Mouse (Mus musculus) layer of hippocampus, postnatal 14 days (tissue): ENCODE data around the gene 1700008O03Rik. TPM values are rescaled to one million over a fixed set of nuclear protein-coding genes. Genes with fewer than 3 reads are reported as not detected.

Experiments used
- DNase-seq, 2 experiments: peaks; one replicate each; pipeline ENCODE4 v3.0.0; 2021 to 2022; ENCODE audit warnings: low spot score in 2 of 2, mixed read lengths in 1 of 2
- total RNA-seq, 2 experiments: library from RNA; stranded (reverse); gene quantifications; 2 replicates each; pipeline ENCODE4 v1.2.3; 2021

The 1700008O03Rik gene
- total RNA-seq, 2 experiments from 2014 or later = 2.3 TPM

DNA sequence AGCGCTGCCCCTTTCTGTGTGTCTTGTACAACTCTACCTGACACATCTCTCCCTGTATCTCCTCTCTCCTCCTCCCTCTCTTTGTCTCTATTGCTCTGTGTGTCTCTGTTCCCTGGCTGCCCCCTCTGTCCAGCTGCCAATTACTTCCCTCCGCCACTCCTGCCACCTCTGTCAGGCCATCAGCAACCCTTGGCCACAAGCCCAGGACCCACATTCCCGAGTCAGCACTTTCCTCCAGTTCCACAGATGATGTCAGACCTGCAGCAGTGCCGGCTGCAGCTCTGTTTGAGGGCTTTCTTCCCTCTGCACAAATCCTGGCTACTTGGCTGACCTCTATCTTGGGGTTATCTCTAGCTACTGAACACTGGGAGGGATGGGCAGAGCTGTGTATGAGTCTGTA is 7.3 kb downstream of the 1700008O03Rik start:
- DNase-seq = no peak

DNA sequence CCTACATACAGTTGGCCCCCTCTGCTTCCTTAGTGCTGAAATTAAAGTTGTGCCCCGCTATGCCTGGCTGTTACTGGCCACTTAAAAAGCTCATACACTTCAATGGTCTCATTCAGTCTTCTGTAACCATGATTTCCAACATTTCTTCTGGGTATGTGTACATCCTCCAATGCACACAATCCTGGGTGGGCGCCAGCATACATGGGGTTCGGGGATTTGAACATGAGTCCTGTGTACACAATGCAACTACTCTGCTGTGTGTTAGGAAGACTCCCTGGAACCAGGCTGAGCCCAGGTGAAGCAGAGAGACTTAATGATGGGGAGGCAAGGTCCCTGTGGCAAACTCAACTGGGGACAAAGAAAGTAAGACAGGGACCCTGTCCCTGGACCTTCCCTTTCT is 9.8 kb downstream of the 1700008O03Rik start:
- no peak for DNase-seq

DNA sequence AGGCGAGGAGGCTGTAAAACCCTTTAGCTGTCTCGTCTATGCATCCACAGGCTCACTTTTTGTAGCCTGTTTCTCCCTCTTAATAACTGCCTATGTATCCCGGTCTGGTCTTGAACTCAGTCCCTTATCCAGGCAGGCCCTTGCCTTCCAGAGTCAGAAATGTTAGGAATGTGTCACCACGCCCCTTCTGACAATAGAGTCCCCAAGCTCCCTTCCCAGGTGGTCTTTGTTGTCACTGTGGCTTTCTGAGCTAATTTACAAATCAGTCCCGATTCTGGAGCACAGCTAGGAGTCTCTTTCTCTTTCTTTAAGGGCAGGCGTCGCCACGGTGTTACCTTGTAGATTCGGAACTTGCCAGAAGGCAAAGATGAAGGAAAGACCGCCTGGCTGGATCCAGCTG is 10.4 kb downstream of the 1700008O03Rik start:
- DNase-seq = no peak

DNA sequence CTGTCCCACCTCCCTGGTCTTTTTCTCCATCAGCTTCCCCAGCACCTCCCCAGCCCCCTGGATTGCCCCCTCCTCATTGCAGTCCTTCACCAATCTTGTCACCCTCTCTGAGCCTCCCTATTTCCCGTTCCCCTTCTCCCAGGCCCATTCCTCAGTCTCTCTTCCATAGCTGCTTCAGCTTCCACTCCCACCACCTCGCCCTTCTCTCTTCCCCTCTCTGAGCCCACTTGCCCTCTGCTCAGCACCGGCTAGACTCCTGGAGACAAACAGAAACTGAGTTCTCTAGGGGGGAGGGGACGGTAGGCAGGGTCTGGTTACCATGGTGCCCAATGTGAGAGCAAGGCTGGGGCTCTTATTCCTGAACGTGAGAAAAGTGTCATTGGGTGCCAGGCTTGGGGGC is 10.9 kb downstream of the 1700008O03Rik start:
- DNase-seq = peak in 1 of 2 experiments; percentile 42

DNA sequence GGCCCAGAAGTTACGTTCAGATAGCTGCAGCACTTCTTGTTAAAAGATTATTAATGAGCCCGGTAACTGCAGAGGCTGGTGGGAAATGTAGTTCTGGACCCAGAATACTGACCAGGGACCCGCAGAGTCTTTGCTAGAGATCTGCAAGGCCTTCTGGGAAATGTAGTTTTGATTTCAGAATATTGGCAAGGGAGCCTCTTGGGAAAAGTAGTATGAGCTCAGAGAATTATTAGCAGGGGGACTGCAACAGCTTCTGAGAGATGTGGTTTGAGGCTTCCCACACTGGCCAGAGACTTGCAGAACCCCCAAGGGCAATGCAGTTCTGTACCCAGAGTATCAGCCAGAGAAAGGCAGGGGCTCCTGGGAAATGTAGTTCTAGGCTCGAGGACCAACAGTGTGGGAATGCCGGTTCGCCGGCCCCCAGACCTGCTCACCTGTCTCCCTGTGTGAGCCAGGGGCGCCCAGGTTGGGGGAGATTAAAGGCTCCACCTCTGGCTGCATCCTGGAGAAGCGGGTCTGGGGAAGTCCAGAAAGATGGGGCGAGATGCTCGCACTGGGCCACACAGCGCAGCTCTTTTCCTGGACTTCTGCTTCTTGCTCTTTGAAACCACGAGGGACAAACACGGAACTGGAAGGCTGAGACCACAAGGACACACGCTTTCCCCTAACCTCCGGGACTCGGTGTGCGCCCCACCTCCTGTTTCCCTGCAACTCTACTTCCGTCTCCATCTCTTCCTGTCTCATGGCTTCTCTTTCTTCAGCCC is 11.5 kb downstream of the 1700008O03Rik start:
- peak; percentile 89 to 95 for DNase-seq

DNA sequence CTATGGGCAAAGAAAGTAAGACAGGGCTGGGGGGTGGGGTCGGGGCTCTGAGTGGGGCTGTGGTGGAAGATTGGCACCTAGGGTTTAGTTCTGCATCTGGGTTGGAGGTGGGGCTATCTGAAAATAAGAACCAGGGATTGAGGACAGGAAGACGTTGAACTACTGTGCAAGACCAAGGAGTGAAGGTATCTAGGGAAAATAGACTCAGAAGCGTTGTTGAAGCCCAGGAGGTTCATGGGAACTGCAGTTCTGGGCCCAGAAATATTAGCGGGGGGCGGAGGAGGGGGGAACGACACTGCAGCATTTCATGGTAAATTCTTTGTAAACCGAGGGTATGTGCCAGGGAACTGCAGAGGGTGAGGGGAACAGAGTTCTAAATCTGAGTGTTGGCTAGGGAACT is 12.2 kb downstream of the 1700008O03Rik start:
- DNase-seq = no peak

DNA sequence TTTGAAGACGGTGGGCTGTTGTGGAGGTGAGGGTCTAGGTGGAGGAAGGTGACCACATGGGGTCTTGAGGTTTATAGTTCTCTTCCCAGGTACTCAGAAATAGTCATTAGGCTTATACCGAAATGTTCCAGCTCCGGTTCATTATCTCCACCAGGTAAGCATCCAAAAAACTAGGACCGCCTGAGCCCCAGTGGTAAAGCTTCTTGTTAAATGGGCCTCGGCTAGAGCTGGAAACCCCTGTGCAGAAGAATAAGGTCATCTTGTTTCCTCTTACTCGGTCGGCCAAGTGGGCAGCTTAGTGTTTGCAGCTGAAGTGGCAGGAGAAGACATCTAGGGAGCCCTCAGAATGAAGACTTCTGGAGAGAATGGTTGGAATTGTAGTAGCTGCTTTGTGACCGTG is 12.9 kb downstream of the 1700008O03Rik start:
- DNase-seq = no peak

DNA sequence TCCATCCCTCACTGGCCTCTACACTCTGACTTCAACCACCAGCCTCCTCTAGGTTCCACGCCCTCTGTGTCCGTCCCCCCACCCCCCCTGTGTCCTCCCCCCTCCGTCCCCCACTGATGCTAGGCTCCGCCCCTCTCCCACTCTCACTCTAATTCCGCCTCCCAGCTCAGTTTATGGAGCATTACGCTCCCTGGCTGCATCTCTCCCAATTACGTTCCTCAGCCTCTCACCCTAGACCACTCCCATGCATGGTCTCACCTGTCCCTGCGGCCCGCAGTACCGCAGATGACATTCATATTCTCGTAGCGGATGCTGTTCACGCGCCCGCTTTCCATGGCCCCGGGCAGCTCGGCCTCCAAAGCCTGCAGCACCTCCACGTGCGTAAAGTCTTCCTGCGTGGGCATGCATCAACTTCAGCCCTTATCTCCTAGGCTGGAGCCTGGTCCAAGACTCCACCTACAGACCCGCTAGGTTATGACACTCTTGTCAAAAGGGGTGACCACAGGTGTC is 24.8 kb downstream of the 1700008O03Rik start:
- no peak for DNase-seq

DNA sequence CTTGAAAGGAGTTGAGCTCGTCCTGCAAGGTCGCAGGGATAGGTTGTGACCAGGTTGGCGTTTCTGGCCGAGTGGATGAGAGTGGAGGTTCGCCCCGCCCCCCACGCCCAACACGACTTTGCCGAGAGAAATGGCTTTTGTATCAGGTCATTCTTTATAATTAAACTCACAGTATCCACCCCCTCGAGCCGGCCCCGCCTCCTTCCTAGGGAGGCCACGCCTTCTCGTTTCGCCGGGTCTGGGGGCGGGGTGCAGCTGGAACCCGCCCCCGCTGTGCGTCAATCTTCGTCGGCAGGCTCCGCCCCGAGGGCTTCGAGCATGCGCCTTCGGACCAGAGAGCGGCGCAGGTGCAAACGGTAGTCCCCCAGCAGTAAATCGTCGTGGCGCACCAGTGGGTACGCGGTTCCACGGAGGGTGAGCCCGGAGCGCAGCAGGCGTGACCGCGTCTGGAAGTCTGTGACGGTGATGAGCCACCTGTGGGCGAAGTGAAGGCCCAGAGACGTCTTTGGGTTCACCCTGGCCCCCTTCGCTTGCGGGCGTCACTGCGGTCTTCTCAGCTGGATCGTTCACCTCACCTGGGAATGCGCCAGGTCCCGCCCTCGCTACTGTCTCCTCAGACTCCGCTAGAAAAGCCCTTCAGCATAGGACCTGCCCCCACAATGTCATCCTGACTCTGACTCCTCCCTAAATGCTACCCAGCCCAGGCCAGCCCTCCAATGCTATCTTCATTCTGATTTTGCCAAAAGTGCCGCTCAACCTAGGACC is 25.5 kb downstream of the 1700008O03Rik start:
- peak; percentile 91 to 97 for DNase-seq

DNA sequence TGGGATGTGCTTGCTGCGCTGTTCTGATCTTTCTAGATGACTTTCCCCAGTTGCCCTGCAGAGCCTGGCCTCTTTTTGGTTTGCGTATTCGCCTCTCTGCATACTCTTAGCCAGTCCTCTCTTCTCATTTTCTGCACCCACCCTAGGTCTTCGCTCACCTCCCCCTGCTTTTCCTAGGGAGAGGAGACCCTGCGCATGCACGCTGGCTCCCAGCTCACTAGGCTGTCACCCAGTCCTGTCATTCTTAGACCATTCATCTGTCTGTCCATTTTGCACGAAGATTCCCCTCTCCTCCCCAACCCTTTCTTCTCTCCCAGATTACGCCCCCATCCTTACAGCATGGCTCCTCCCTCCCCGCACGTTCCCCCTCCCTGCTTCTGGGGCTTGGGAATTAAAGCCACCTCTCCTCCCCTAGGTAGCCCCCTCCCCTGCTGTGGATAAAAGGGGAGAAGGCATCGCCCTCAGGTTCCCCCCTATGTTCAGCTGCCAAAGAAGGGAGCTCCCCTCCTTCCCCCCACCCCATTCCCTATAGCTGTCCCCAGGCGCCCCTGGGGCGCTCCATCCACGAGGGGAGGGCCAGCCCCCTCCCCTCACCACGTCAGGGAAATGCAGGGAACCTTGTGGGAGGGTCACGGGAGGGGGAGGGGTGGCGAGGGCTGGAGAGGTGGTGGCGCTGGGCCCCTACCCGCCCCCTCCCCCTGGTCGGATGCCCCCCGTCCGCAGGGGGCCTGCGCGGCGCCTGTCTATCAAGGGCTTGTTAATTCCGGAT is 26.6 kb downstream of the 1700008O03Rik start:
- no peak for DNase-seq

DNA sequence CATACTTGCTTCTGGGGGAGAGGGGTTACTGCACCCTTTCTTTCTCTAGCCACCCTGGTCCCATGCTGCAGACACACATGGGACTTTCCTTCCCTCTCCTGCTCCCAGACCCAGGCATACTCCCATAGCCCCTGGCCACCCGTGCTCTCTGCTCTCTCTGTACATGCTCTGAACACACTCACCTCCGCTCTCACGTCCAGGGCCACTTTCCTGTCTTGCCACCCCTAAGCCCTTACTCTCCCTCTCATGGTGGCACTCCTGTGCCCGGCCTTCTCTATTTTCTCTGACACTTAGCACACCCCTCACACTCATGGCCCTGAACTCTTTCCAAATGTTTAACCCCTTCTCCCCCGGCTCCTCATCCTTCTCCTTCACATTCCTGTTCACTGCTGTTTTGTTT is 27.6 kb downstream of the 1700008O03Rik start:
- DNase-seq = no peak

DNA sequence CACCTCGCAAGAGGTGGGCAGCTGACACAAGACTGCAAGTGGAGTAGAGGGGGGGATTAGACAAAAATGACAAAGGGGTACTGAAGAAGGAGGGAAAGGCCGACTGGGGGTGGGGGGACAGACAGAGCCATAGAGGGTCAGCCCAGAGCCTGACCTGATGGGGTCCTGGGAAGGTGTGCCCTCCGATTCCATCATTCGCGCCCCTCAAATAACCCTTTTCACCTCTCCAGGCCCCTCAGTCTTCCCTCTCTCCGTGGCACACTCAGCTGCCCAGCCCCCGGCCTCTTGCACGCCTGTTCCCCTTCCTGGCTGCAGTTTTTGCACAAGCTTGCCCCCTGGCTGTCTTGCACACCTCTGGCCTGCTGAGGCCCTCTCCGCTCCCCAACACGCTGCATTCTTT is 28.1 kb downstream of the 1700008O03Rik start:
- no peak for DNase-seq

DNA sequence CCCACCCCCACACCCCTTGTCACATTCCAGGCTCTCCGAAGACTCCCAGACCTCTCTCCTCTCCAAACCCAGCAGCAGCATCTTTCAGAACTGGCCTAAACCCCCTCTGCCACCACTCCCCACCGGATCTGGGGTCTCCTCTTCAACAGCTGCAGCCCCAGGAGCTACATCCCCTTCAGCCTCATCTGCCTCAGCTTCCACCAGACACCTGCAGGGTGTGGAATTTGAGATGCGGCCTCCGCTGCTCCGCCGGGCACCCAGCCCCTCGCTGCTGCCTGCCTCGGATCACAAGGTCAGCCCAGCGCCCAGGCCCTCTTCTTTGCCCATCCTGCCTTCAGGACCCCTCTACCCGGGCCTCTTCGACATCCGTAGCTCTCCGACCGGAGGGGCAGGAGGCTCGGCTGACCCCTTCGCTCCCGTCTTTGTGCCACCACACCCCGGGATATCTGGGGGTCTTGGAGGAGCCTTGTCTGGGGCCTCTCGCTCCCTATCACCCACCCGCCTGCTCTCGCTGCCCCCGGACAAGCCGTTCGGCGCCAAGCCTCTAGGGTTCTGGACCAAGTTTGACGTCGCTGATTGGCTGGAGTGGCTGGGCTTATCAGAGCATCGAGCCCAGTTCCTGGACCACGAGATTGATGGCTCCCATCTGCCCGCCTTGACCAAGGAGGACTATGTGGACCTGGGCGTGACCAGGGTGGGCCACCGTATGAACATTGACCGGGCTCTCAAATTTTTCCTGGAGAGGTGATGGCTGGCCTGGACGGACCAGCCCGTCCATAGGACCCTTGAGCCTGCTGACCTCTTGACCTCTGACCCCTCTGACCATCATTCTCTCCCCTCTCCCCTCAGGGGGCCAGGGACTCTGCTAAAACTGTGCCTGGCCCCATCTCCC is 28.8 kb downstream of the 1700008O03Rik start:
- no peak for DNase-seq

DNA sequence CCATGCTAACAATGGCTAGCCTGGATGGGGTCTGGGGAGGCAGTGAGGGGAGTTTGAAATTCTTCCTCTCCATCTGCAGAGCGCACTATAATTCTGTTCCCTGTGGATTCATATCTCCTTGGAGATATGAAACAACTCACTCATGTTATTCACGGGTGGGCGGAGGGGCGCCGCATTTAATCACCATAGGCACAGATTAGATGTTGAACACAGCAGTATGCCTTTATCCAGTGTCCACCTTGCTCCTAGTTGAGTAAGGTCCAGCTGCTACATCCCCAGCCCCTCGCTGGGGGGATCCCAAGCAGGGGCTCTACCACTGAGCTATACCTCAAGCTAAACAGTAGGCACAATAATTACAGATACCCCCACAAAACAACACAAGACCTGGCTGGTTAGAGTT is 30.2 kb downstream of the 1700008O03Rik start:
- DNase-seq = no peak

DNA sequence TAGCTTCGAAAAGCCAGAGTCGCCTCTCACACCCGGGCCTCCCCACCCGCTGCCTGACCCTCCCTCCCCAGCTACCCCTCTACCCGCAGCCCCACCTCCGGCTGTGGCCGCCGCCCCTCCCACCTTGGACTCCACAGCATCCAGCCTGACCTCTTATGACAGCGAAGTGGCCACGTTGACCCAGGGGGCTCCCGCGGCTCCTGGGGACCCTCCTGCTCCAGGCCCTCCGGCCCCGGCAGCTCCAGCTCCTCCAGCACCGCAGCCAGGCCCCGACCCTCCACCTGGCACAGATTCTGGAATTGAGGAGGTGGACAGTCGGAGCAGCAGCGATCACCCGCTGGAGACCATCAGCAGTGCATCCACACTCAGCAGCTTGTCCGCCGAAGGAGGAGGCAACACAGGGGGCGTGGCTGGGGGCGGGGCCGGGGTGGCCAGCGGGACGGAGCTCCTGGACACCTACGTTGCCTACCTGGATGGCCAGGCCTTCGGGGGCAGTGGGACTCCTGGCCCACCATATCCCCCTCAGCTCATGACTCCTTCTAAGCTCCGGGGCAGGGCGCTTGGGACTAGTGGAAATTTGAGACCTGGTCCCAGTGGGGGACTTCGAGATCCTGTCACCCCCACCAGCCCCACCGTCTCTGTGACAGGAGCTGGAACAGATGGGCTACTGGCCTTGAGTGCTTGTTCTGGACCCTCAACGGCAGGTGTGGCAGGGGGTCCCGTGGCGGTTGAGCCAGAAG is 31.8 kb downstream of the 1700008O03Rik start:
- no peak for DNase-seq

DNA sequence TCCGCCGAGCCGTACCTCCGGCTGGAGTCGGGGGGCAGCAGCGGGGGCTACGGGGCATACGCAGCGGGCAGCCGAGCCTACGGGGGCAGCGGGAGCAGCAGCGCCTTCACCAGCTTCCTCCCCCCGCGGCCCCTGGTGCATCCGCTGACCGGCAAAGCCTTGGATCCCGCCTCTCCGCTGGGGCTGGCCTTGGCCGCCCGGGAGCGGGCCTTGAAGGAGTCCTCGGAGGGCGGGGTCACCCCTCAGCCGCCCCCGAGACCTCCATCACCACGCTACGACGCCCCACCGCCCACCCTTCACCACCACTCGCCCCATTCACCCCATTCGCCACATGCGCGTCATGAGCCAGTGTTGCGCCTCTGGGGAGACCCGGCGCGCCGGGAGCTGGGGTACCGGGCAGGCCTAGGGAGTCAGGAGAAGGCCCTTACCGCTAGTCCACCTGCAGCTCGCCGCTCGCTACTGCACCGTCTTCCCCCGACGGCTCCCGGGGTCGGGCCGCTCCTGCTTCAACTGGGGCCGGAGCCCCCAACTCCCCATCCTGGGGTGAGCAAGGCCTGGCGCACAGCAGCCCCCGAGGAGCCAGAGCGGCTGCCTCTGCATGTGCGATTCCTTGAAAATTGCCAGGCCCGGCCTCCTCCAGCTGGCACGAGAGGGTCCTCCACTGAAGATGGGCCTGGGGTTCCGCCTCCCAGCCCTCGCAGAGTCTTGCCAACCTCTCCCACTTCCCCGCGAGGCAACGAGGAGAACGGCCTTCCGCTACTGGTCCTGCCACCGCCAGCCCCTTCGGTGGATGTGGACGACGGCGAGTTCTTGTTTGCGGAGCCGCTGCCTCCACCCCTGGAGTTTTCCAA is 32.6 kb downstream of the 1700008O03Rik start:
- DNase-seq = peak in 1 of 2 experiments; percentile 61

DNA sequence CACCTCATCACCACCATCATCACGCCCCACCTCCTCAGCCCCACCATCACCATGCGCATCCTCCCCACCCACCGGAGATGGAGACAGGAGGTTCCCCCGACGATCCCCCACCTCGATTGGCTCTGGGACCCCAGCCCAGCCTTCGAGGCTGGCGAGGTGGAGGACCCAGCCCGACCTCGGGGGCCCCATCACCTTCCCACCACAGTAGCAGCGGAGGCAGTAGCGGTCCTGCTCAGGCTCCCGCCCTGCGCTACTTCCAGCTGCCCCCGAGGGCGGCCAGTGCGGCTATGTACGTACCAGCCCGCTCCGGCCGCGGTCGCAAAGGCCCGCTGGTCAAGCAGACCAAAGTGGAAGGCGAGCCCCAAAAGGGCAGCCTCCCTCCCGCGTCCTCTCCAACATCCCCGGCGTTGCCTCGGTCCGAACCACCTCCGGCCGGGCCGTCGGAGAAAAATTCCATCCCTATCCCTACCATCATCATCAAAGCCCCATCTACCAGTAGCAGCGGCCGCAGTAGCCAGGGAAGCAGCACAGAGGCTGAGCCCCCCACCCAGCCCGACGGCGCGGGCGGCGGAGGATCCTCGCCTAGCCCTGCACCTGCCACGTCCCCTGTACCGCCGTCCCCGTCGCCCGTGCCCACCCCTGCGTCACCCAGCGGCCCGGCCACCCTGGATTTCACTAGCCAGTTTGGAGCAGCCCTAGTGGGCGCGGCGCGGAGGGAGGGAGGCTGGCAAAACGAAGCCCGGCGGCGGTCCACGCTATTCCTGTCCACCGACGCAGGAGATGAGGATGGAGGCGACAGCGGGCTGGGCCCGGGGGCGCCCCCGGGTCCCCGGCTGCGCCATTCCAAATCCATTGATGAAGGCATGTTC is 33.5 kb downstream of the 1700008O03Rik start:
- no peak for DNase-seq
